Mouse (Mus musculus) left cerebral cortex, adult 9 months (tissue): ENCODE measurements at regions not wholly inside any gene's neighbourhood (a gene's known extent, or its start where the extent isn't known, plus 50 kb on each side); places are given as distances from the start of the nearest gene placed in this dataset.
A peak's percentile ranks its signal among the peaks of the same experiment; 100 is the strongest.

ENCODE experiments used
- DNase-seq, 2 experiments: peaks; one replicate each; pipeline ENCODE4 v3.0.0; 2022; ENCODE audit warnings: low spot score in 2 of 2

- DNase-seq: no peak
These were observed 226.6 kb upstream of the Pter start for GRCm38 (mm10) chr2:12697209-12697608.

GRCm38 (mm10) chr2:12699331-12699730 is 224.5 kb upstream of the Pter start:
- no peak for DNase-seq

- DNase-seq: no peak
These were observed 216.3 kb upstream of the Pter start for GRCm38 (mm10) chr2:12707514-12707913.

- peak; percentile 39 to 69 for DNase-seq
These were observed 214.5 kb upstream of the Pter start for GRCm38 (mm10) chr2:12709156-12709923.

- DNase-seq: no peak
These were observed 214.0 kb upstream of the Pter start for GRCm38 (mm10) chr2:12709924-12710240.

- no peak for DNase-seq
These were observed 207.5 kb upstream of the Pter start for GRCm38 (mm10) chr2:12716124-12717012.

- DNase-seq: no peak
These were observed 194.6 kb upstream of the Pter start for GRCm38 (mm10) chr2:12729251-12729650.

- no peak for DNase-seq
These were observed 186.7 kb upstream of the Pter start for GRCm38 (mm10) chr2:12737140-12737539.

- peak; percentile 36 to 45 for DNase-seq
These were observed 177.0 kb upstream of the Pter start for GRCm38 (mm10) chr2:12746856-12747255.

GRCm38 (mm10) chr2:12758816-12759215 is 165.0 kb upstream of the Pter start:
- DNase-seq: no peak

GRCm38 (mm10) chr2:12759931-12760330 is 163.9 kb upstream of the Pter start:
- no peak for DNase-seq

GRCm38 (mm10) chr2:12761461-12761860 is 162.4 kb upstream of the Pter start:
- no peak for DNase-seq

GRCm38 (mm10) chr2:12764510-12764909 is 159.3 kb upstream of the Pter start:
- DNase-seq: no peak

GRCm38 (mm10) chr2:12765336-12765735 is 158.5 kb upstream of the Pter start:
- no peak for DNase-seq

- DNase-seq: peak; percentile 55 to 65
These were observed 147.0 kb upstream of the Pter start for GRCm38 (mm10) chr2:12776866-12777265.

GRCm38 (mm10) chr2:12777696-12778095 is 146.1 kb upstream of the Pter start:
- peak in 1 of 2 experiments; percentile 49 for DNase-seq

- no peak for DNase-seq
These were observed 131.2 kb upstream of the Pter start for GRCm38 (mm10) chr2:12792596-12792995.

- DNase-seq: no peak
These were observed 126.1 kb upstream of the Pter start for GRCm38 (mm10) chr2:12797615-12798169.

- DNase-seq: peak in 1 of 2 experiments; percentile 16
These were observed 124.5 kb upstream of the Pter start for GRCm38 (mm10) chr2:12799153-12799925.

- DNase-seq: no peak
These were observed 121.2 kb upstream of the Pter start for GRCm38 (mm10) chr2:12802667-12803066.

- DNase-seq: no peak
These were observed 118.7 kb upstream of the Pter start for GRCm38 (mm10) chr2:12805096-12805495.

GRCm38 (mm10) chr2:12808466-12808865 is 115.4 kb upstream of the Pter start:
- no peak for DNase-seq
